Mouse (Mus musculus) stomach, embryonic 16.5 days (tissue): ENCODE results near the gene Exoc3l4. TPM values are rescaled to one million over a fixed set of nuclear protein-coding genes. Genes with fewer than 3 reads are reported as not detected.

Source experiments
- ATAC-seq: fragments of 200-750 bp; cut with Nextera tagmentation; 2 replicates; pipeline ENCODE4 v1.8.0; 2017; ENCODE audit warnings: moderate number of reproducible peaks, moderate TSS enrichment; ENCODE audit not compliant: insufficient read depth, low FRiP score
- H3K27ac ChIP-seq: fragments of 300-500 bp; sonication (generic); 2 replicates; pipeline ENCODE4 v1.5.1; 2014; ENCODE audit warnings: low read length
- H3K27me3 ChIP-seq: fragments of 300-500 bp; sonication (generic); 2 replicates; pipeline ENCODE4 v1.6.1; 2014; ENCODE audit warnings: low read length, control low read depth, mixed read lengths; ENCODE audit not compliant: control insufficient read depth, insufficient read depth
- H3K36me3 ChIP-seq: fragments of 300-500 bp; sonication (generic); 2 replicates; pipeline ENCODE4 v1.6.1; 2014; ENCODE audit warnings: low read length; ENCODE audit not compliant: control insufficient read depth, insufficient read depth
- H3K4me1 ChIP-seq: fragments of 300-500 bp; sonication (generic); 2 replicates; pipeline ENCODE4 v1.6.1; 2014; ENCODE audit warnings: low read length, control low read depth, mixed read lengths; ENCODE audit not compliant: control insufficient read depth, insufficient read depth
- H3K4me2 ChIP-seq: fragments of 300-500 bp; sonication (generic); 2 replicates; pipeline ENCODE4 v1.6.1; 2014; ENCODE audit warnings: low read depth, low read length, mixed read lengths
- H3K4me3 ChIP-seq: fragments of 300-500 bp; sonication (generic); replicated peaks from 2 replicates; pipeline ENCODE4 v1.5.1; 2014; ENCODE audit warnings: mild to moderate bottlenecking, low read length
- H3K9ac ChIP-seq: fragments of 300-500 bp; sonication (generic); 2 replicates; pipeline ENCODE4 v1.6.1; 2014; ENCODE audit warnings: low read length
- H3K9me3 ChIP-seq: fragments of 300-500 bp; sonication (generic); replicated peaks from 2 replicates; pipeline ENCODE4 v1.6.1; 2016; ENCODE audit warnings: low read length, control low read depth; ENCODE audit not compliant: control insufficient read depth
- WGBS: fragments of 180-500 bp; shearing (Covaris S2); extraction: QIAGEN DNeasy Blood & Tissue Kit; methylation state at CpG from one replicate; pipeline ENCODE4 v1.1.7; 2014; 5-methylcytosine and 5-hydroxymethylcytosine counted together
- polyA plus RNA-seq: library from polyadenylated mRNA; unstranded; fragments of >200 nt; fragmentation: Nextera tagmentation; extraction: Ambion mirVana; gene quantifications from 2 replicates; pipeline ENCODE4 v1.2.1, GENCODE M21; 2015

Gene Exoc3l4
- polyA plus RNA-seq, 1 experiment from 2014 or later: 9.6 TPM

DNA sequence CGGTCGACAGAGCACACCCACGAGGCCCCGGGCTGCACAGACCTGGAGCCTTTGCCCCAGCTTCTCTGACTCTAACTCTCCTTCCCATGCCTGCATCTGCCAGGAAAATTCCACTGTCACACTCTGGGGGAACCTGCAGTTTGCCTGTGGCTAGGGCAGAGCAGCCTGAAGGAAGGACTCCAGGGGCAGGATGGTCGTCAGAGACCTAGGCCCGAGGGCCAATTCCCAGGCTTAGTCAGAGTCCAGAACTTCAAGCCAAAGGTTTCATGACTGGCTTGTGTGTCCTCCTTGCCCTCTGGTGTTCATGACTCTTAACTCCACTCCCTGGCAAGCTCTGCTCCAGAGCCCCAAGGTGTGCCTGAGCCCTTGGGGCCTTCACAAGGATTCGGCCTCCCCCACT is 51.4 kb downstream of the Exoc3l4 start:
- Histone ChIP-seq H3K36me3 (no peaks in the 10 kb centered on the region), H3K4me1 (no peaks in the 10 kb centered on the region), H3K27me3 (no peaks in the 10 kb centered on the region), H3K4me2 (no peak overlapping the region), H3K27ac (no peak overlapping the region), H3K4me3 (no peak overlapping the region), H3K9me3 (no peaks in the 10 kb centered on the region), H3K9ac (no peak overlapping the region)
- no peak for ATAC-seq
- 79% methylated on average over 7 of the region's 7 CpGs for WGBS

DNA sequence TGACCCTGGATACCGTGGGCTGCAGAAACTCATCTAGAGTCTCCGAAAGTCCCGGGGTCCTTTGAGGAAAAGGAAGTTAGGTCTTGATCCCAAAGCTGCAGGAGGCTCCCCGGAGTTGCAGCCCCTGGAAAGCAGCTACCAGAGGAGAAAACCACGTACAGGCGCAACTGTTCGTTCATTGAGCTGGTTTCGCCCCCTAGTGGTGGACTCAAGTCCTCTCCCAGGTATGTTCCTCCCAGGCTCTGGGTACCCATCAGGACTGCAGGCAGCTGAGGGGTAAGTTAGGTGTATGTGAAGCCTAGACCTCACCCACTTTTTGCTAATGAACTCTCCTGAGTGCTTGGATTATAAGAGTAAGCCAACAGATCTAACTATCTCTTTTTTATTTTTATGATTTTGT is 52.7 kb downstream of the Exoc3l4 start:
- 10% methylated on average over 8 of the region's 8 CpGs for whole genome bisulfite sequencing

DNA sequence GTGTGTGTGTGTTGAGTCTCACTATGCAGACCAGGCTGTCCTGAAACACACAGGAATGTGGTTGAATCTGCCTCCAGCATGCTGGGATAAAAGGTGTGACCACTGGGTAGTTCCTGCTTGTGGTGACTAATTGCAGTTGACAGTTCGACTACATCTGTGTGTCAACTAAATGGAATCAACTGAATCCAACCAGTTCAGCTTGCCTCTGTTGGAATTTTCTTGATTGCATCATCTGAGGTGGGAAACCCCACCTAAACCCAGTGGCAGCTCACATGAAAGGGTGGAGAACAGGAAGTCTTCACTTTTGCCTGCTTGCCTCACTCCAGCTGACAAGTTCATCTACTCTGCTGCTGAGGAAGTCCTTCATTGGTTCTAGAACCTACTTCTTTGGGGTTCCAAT is 54.3 kb downstream of the Exoc3l4 start:
- Histone ChIP-seq H3K27me3 (no peaks in the 10 kb centered on the region), H3K9ac (no peak overlapping the region), H3K4me1 (no peaks in the 10 kb centered on the region), H3K4me3 (no peak overlapping the region), H3K9me3 (no peaks in the 10 kb centered on the region), H3K4me2 (no peak overlapping the region), H3K27ac (no peak overlapping the region), H3K36me3 (no peaks in the 10 kb centered on the region)
- 61% methylated on average over 1 of the region's 1 CpGs for WGBS
- ATAC-seq: no peak

More for the DNA sequence above, 52.7 kb downstream of the Exoc3l4 start:
- Histone ChIP-seq H3K4me2 (no peak overlapping the region), H3K36me3 (no peaks in the 10 kb centered on the region), H3K9ac (no peak overlapping the region), H3K4me1 (no peaks in the 10 kb centered on the region), H3K9me3 (no peaks in the 10 kb centered on the region), H3K27ac (no peak overlapping the region), H3K4me3 (no peak overlapping the region), H3K27me3 (no peaks in the 10 kb centered on the region)
- peak; percentile 61; the same call in 1 of the 2 replicates for ATAC-seq

DNA sequence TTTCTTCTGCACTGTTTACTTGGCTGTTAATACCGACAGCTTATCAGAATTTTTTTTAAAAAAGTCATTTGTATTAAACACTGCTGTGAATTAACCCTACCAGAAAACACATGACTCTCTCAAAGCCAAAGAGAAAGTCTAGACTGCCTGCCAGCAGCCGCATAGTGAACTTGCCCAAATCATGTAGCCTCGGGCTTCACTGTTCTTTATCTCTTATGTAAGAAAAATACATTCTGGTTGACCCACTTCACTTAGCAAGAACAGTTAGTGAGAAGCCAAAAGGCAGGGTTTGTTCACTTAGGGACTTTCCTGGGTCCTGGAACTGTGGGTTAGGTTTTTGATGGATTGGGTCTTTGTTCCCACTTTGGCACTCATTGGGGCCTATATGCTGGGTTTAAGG is 54.9 kb downstream of the Exoc3l4 start:
- Histone ChIP-seq H3K27me3 (no peaks in the 10 kb centered on the region), H3K4me2 (no peak overlapping the region), H3K4me1 (no peaks in the 10 kb centered on the region), H3K4me3 (no peak overlapping the region), H3K9me3 (no peaks in the 10 kb centered on the region), H3K9ac (no peak overlapping the region), H3K36me3 (no peaks in the 10 kb centered on the region), H3K27ac (no peak overlapping the region)
- WGBS: 60% methylated on average over 3 of the region's 3 CpGs
- no peak for ATAC-seq

DNA sequence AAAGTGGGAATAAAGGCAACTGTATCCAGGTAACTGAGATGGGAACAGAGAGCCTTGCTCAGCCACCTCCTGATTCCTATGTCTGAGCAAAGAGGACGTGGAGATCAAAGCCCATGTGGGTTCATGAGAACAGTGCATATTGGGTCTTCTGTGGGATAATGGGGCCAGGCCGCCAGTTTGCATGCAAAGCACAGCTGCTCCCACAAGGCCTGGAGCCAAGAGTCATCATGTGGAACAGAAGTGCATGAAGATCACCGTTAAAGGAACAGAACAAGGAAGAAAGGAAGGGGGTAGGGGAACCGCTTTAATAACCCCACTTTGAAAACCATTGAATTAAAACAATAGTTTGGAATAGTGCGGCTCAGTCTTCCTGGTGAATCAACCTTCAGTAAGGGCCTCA is 56.1 kb downstream of the Exoc3l4 start:
- H3K4me2 ChIP-seq: no peak overlapping the region
- ATAC-seq: no peak
- 67% methylated on average over 5 of the region's 5 CpGs for WGBS

DNA sequence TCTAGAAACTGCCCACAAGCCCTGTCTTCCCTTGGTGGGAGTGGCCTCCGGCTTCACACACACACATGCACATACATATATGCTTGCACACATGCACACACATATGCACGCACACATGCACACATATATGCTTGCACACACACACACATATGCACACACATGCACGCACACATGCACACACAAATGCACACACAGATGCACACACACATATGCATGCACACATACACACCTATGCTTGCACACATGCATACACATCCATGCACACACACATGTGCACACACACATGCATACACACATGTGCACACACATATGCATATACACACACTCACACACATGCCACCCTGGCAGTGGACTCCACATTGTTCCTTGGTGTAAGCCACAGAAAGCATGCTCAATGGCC is 57.6 kb downstream of the Exoc3l4 start:
- Histone ChIP-seq H3K4me2 (no peak overlapping the region), H3K27ac (peak overlapping the region; percentile 30; the same call in 1 of the 2 replicates), H3K4me3 (no peak overlapping the region), H3K27me3 (no peaks in the 10 kb centered on the region), H3K36me3 (no peaks in the 10 kb centered on the region), H3K9me3 (no peaks in the 10 kb centered on the region), H3K9ac (no peak overlapping the region), H3K4me1 (no peaks in the 10 kb centered on the region)
- WGBS: 92% methylated on average over 3 of the region's 3 CpGs
- no peak for ATAC-seq

More for the DNA sequence above, 56.1 kb downstream of the Exoc3l4 start:
- no peaks in the 10 kb centered on the region for H3K36me3 ChIP-seq
- no peaks in the 10 kb centered on the region for H3K27me3 ChIP-seq
- H3K4me1 ChIP-seq: no peaks in the 10 kb centered on the region
- no peak overlapping the region for H3K9ac ChIP-seq
- H3K27ac ChIP-seq: no peak overlapping the region
- no peaks in the 10 kb centered on the region for H3K9me3 ChIP-seq
- no peak overlapping the region for H3K4me3 ChIP-seq

DNA sequence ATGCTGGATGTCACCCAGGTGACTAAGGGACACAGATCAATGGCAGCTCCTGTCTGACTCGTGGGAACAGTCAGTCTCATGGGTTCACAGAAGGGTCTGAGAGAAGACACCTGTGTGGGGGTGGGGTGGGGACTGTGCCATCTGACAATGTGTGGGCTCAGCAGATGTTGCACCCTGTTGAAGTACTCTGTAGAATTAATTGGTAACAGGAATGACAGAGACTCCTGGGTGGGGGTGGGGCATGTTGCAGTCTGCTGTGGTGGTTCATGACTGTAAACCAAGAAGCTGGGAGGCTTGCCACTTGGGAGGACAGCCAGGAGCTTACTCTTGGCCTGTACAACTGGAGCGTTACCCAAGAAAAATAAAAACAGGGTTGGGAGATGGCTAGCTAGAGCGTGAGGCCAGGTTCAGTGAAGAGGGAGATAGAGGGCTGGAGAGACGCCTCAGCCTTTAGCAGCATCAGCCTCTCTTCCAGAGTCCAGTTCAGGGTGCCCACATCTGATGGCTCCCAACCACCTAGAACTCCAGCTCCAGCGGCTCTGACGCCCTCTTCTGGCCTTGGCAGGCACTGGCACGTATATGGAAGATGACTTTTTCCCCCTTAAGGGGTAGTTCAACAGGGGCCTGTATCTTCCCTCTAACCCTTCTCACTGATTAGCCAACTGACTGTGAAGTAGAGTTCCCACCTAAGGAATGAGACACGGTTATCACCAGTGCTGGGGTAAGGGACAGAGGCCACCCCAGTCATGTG is 58.3 kb downstream of the Exoc3l4 start:
- H3K4me3 ChIP-seq: no peak overlapping the region
- no peak overlapping the region for H3K4me2 ChIP-seq
- no peaks in the 10 kb centered on the region for H3K4me1 ChIP-seq
- no peaks in the 10 kb centered on the region for H3K9me3 ChIP-seq
- WGBS: 51% methylated on average over 8 of the region's 8 CpGs
- no peaks in the 10 kb centered on the region for H3K27me3 ChIP-seq
- H3K36me3 ChIP-seq: no peaks in the 10 kb centered on the region
- ATAC-seq: peak; percentile 62; the same call in 1 of the 2 replicates
- H3K27ac ChIP-seq: peak overlapping the region; percentile 30; the same call in 1 of the 2 replicates
- no peak overlapping the region for H3K9ac ChIP-seq

DNA sequence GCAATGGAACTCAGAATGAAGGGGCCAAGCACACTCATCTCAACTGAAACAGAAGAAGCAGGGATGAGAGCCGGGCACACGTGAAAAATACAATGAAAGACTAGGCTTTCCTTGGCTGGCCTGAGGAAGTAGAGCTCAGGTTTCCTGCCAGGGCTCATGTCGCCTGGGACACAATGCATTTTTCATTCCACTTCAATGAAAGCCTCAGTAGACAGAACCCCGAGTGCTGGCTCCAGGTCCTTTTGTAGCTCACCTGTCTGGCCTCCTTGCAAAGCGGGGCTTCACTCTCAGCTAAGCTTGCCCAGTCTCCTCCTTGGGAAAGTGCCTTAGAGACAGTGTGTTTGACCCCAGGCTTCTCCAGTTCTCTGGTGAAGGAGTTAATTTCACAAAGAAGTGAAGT is 62.1 kb downstream of the Exoc3l4 start:
- 50% methylated on average over 5 of the region's 5 CpGs for WGBS
- H3K27ac ChIP-seq: no peak overlapping the region
- H3K4me3 ChIP-seq: no peak overlapping the region
- ATAC-seq: no peak
- no peaks in the 10 kb centered on the region for H3K9me3 ChIP-seq
- 0 out of 2 replicates have a peak, but pooled peaks cover 3% of the 10 kb centered on the region for H3K27me3 ChIP-seq
- no peak overlapping the region for H3K4me2 ChIP-seq
- no peaks in the 10 kb centered on the region for H3K36me3 ChIP-seq
- no peak overlapping the region for H3K9ac ChIP-seq
- peaks cover 2% of the 10 kb centered on the region; the same call in 1 of the 2 replicates for H3K4me1 ChIP-seq

DNA sequence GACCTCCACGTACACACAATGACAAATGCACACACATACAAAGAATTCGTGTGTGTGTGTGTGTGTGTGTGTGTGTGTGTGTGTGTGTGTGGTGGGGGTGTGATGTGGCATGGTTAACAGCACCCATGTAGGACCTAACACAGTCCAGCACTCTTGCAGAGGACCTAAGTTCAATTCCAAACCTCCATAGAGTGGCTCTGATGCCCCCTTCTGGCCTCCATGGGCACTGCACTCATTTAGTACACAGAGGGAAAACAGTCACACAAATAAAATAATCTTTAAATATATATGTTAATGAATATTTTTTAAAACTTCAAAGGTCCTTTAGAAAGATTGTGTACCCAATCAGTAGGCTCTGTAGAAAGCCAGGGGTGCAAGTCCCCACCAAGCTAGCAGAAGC is 63.1 kb downstream of the Exoc3l4 start:
- H3K4me3 ChIP-seq: no peak overlapping the region
- ATAC-seq: no peak
- H3K4me1 ChIP-seq: peaks cover 6% of the 10 kb centered on the region; the same call in 1 of the 2 replicates
- no peaks in the 10 kb centered on the region for H3K9me3 ChIP-seq
- no peak overlapping the region for H3K9ac ChIP-seq
- no peak overlapping the region for H3K27ac ChIP-seq
- no peaks in the 10 kb centered on the region for H3K36me3 ChIP-seq
- H3K27me3 ChIP-seq: peaks cover 6% of the 10 kb centered on the region
- WGBS: 71% methylated on average over 2 of the region's 2 CpGs
- no peak overlapping the region for H3K4me2 ChIP-seq
